Mouse (Mus musculus): ENCODE results near the gene Glycam1.
"Not testable (repeated sequence)": the region's sequence is repeated elsewhere in the genome, so short reads cannot be mapped to it uniquely, and the experiment has no call there.

- TF ChIP-seq CTCF, POLR2A (IDR thresholded peaks at IDR 0.05; ENCODE audit: extremely low read depth, insufficient read depth, low read length): not testable (repeated sequence)
Observed at GRCm38 (mm10) chr15:103587752-103588151, 22.9 kb upstream of the Glycam1 start.

Measured in cortical plate, adult 2 months (tissue).